Mouse (Mus musculus) fat pad, adult 2 months (tissue): ENCODE measurements around the gene Pcnx3.

ENCODE experiments used
- DNase-seq: peaks from one replicate; pipeline ENCODE4 v3.0.0-alpha.2; 2011; ENCODE audit warnings: low read depth, low spot score; ENCODE audit errors: extremely low read depth

Pcnx3 gene

DNA sequence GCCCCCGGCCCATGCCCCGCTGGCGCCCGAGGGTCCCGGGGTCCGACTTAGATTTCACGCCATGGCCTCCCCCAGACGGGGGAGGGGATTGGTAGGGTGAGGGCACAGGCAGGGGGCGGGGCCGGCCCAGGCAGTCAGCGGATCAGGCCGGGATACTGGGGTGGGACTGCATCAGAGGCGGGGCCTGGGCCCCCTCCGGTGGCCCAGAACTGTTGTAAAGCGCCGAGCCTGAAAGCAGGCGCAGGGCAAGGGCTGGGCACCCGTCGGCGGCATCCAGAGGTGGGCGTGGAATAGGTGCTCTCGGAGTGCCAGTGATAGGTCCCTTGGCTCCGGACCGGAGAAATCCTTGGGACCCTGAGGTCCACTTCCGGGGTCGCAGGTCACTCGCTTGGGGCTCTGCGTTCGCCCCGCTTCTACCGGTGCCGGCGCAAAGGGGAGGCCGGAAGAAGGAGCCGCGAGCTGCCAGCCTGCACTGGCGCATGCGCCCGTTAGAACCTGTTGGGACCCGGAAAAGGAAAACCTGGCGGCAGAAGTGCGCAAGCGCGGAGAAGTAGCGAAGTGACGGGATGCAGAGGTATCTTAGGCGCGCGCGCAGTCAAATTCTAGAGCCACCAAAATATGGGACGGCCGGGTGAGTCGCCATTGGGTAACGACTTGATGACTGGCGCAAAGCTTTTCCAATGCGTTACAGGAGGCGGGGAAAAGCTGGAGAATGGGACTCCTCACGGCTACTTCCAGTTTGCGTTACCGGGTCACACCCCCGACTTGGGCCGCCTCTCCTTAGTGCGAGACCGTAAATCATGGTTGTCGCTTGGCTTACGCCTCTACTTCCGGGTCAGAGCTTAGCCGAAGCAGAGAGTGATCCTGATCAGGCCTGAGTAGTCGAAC is at the start of gene Pcnx3, which contains the start of gene Map3k11:
Pcnx3 (minus strand) TSS at position 709 of the 888 bp plus-strand sequence.
Map3k11 (plus strand) TSS at position 543 of the 888 bp plus-strand sequence.
- DNase-seq = peak; percentile 99

DNA sequence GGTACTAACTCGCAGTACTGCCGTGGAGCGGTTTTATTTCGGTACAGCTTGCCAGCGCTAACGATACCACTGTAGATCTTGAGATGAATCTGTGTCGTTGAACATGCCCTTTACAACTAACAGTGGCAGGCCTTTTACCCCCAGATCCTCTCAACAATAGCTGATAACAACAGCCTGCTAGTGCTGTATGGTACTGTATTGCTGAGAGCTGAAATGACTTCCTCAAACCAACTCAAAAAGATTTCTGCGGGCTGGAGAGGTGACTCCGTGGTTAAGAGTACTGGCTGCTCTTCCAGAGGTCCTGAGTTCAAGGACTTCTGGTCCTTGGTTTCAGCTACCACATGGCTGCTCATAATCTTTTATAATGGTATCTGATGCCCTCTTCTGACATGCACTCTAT is 45.6 kb upstream of the Pcnx3 start:
- DNase-seq = no peak

DNA sequence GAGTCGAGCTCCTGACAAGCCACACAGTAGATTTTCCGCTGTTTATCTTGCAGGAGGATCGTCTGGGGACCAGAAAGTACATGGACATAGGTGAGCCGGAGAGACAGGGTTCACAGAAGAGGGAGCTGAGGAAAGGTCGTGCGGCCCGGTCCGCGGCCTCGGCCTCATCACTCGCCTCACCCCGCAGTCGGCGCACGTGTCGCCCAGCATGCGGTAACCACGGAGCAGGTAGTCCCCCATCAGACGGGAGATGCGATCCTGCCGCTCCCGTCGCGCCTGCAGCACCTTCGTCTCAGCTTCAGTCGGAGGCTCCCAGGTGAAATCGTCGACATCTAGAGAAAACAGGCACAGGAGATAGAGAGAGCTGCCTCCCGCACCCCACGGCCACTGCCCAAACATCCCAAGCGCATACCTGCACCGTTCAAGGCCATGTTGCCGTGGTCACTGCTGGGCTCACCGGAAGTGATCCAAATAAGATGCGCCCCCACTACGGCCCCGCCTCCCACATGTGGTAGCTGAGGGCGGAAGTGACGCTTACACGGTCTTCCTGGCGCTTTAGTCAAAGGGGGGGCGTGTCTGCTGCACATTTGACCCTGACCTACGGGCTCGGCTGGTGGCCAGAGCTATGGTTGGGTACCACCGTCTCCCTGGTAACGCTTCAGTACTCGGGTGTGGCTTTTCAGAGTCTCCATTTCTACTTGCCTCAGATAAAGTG is 42.7 kb upstream of the Pcnx3 start:
- no peak for DNase-seq

DNA sequence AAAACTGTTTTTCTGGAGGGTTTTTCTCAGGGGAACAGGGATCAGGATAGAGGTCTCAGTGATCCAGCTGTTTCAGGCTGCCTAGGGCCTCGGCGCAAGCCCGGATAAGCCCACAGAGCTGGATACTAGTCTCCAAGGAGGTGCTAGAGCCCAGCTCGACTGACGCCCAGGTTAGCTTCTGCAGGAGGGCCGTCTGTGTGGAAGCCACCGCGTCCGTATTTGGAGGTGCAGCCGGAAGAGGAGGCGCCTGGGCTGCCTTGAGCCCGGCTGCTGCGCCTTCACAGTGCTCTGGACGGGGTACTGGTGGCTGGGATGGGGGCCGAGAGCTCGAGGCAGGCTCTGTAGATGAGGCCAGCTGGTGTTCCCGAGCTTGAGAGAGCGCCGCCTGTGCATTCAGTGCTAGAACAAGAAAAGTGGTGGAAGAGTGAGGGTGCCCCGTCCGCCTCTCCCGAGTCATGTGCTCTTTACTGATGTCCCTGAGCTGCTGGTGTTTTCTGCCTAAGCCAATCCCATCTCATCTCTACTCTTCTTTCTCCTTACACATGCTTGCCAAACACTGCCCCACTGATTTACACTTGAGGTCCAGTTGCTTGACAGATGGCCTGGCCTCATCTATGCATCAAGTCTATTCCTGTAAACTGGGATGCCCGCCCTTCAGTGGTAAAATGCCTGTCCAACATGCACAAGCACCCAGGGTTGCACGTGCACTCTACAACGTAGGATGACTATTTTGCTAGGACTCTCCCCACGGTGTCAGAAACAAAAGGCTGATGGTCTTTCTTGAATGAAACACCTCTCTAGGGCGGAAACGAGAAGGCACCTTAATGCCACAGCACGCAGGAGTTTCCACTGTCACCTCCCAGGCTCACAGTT is 41.8 kb upstream of the Pcnx3 start:
- no peak for DNase-seq

DNA sequence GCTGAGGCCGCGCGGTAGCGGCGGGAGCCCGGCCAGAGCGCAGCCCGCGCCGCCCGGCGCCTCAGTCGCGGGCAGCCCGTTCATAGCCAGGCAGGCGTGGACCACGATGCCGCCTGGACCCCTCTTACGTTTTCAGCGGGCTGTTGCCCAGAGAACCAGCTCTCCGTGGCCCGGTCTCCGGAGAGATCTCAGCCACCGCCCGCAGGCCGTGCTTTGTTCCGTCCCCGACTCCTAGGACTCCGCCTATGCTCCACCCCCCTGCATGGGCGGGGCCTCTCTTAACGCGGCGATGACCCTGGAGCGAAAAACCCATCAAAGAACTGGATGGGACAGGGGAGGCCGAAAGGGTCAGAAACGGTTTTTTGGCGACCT is 40.7 kb upstream of the Pcnx3 start, which contains the start of gene Fam89b:
Fam89b (minus strand) TSS at position 210 of the 372 bp plus-strand sequence.
- no peak for DNase-seq

DNA sequence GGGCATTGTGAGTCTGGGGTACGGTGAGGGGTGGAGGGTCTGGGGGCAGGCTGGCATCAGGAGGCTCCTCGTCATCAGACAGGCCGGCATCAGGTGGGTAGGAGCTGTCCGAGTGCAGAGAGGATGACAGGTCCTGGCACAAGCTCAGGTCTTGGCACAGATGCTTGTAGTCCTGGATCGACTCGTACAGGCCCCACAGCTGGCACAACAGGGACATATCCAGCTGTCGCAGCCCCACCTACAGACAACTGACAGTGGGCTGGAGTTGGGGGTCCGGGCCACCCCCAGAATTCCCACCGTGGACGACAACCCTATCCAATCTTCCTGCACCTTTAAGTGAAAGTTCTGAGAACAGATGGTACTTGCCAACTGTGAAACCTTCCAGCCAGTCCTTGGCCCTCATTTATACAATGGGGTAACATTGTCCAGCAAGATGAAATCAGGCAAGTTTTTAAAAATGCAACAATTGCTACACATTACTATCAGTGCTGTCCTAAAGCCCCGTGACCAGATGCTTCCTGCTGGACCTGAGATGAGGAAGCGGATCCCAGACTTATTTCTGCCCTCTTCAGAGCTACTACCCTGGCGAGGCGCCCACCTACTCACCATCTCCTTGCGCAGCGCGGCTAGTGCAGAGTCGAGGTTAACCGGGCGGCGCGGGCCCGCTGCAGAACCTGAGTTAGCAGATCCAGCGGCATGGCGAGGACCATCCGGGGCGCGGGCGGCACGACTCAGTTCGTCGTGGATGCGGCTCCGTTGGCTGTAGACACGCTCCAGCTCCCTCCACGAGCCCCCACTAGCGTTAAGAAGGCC is 40.1 kb upstream of the Pcnx3 start:
- no peak for DNase-seq

DNA sequence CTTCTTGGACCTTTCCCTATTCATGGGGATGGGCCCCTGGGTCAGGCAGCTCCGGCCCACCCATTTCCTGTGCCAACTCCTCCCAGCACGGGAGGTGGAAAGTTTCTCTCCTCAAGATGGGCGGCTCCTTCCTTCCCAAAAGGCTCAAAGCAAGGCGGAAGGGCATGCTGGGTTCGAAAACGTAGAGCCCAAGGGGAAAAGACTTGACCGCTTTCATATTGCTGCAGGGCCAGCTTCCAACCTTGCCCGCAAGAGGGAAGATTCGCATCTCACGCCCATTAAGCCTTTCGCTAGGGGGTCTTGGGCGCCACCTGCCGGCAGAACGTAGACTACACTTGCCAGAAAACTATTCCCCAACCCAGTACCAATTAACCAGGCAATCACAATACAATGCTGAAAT is 39.0 kb upstream of the Pcnx3 start:
- DNase-seq = no peak

DNA sequence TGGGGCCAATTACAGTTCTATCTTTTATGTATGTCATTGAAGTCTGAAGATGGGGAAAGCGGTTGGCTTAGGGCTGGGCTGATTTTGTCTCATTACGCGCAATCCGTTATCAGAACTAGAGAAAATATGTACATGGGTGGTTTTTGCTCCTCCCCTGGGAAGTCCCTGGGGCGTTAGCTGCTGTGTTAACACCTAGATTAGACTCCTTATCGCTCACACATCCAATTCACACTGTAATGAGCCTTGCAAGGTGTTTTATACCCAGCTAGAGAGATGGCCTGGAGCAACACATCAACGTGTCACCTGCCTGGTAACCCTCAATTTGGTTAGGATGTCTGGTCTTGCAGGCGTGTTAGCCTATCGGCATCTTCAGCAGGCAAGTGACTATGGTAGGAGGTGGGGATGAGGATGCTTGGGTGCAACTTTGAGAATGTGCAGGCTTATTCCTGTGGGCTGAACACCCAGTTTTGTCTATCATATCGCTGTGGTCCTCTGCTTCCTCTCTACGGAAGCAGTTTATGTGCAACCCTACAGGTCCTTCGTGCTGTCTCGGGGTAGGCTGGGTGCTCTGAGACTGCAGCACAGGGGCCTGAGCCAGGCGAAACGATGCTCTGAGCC is 38.4 kb upstream of the Pcnx3 start:
- DNase-seq = no peak

DNA sequence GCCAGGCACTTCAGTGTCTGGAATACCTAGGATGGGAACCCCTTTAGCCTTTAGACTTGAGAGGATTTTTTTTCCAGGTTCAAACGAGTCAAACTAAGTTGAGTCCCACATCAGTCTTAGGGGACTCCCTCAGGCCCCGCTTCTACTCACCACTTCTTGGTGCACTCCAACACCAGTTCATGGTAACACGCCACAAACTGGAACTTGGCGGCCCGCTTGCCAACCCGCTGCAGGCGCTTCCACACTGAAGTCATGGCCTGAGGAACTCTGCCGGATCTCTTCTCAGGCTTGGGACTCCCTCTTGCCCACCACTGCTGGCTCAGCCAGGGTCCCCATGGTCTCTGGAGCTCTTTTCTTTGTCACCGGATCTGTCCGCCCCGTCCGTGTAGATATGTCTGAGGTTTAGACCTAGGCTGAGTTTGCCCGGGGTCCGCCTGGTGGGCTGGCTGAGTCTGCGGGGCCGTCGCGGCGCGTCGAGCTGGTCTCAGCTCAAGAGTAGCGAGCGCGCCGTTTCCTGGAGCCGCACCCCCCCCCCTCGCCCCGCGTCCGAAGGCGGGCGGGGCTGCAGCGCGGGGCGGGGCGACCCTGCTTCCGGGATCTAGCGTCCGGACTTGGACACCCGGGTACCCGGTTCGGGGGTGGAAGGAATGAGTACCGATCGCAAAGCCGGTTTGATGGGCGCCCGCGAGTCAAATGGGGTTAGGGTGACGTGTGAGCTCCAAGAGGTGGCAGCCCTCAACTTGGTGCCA is 37.2 kb upstream of the Pcnx3 start, which contains the start of gene Ehbp1l1:
Ehbp1l1 (minus strand) TSS at position 551 of the 749 bp plus-strand sequence.
- no peak for DNase-seq

DNA sequence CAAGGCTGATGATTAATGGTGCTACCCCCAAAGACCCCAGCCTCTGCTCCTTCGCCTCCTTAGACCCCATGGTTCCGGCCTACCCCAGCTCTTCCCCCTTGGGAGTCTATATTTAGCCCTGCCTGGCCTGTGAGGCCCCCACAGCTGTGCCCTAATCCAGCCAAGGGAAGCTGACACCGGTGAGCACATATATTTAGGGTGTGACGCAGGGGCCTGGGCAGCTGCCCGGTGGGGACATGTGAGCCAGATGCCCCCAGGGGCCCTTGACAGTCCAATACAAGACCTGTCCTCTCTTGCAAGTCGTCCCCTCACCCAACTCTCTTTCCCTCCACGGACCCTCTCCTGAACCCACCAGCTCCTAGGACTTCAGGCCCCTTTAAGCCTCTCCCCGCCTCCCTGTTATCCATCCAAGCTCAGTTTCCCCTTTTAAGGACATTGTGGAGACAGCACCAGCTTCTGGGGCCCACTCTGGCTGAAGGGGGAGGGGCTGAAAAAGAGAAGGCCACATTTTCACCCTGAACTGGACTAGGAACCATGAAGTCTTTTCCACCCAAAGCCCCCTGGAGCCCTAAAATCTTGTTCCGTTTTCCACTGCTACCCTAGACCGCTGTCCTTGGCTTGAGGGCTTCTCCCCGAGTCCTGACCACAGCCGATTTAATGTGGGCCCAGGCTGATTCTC is 36.5 kb upstream of the Pcnx3 start:
- no peak for DNase-seq

DNA sequence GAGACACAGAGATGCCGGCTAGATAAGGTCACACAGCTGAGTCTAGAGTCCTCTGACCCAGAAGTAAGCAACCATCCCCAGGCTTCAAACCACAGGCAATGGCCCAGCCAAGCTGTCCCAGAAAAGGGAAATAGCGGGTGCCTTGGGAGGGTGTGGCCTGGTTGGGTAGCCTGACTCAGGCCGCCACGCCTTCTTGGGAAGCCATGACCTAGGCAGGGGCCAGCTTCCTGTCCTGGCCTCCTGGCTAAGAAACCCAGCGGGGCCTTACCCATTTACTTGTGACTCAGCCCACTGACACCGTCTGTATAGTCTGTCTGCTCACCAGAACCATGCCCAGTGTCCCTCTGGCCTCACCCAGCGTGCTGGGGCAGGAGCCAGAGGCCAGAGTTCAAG is 35.8 kb upstream of the Pcnx3 start:
- DNase-seq = no peak

DNA sequence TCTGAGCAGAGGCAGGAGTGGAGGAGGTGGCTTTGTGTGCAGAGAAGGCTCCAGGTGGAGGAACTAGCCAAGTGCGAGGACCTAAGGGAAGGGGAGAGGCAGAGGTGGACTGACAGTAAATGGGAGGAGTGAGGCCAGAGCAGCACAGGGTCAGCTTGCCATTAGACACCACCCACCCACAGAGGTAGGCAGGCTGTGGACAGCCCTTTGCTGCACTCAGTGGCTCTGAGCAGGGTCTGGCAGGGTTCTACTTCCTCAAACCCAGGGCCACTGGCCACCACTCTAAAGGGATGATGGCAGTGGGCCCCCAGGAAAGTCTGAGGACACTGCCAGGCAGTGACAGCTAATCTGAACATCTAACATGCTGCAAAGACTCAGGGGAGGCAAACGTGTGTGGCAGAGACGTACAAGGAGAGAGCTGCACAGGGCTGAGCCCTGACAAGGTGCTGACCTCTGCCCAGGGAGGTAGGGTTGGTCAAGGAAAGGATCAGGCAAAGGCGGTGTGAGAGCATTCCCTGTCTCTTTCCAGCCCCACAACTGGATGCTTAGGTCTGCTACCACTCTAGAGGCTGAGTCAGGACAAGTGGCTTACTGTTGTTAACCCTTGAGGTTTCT is 35.3 kb upstream of the Pcnx3 start:
- no peak for DNase-seq

DNA sequence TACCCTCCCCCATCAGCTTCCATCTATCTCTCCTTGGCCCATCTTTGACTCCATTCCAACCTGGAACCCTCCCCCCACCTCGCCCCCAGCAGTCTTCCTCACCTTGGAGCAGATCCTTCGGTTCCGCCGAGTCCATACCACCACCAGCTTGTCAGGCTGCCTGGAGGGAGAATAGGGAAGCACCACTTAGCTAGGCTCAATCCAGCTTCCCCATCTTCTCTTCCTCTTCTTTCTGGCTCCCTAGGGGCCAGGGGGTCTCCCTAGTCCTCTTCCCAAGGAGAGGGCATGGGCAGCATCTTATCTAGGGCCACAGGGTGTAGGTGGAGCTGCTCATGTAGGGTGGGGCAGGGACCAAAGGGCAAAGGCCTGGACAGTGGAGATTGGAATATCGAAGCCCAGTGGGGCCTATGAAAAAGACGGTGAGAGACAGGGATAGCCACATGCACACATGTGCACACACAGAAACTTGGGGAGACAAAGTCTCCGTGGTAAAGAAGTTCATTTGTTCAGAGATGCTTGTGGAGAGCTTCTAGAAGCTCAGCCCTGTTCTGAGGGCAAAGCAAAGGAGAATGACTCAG is 34.2 kb upstream of the Pcnx3 start:
- no peak for DNase-seq

DNA sequence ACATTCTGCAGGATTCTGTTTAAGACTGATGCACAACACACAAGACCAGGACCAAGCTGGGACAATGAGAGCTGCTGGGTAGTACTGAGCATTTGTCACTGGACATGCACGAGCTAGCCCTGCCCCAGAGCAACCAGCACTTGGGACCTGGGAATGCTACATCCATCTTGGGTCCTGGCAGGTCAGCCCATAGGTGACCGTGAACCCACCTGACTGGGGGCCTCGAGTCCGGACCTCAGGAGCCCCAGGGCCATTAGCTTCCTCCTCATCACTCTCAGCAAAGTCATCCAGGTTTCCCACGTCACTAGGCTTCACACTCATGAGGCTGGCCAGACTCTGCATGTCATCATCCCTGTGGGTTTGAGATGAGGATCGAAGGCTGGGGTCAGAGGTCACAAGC is 32.5 kb upstream of the Pcnx3 start:
- DNase-seq = no peak

DNA sequence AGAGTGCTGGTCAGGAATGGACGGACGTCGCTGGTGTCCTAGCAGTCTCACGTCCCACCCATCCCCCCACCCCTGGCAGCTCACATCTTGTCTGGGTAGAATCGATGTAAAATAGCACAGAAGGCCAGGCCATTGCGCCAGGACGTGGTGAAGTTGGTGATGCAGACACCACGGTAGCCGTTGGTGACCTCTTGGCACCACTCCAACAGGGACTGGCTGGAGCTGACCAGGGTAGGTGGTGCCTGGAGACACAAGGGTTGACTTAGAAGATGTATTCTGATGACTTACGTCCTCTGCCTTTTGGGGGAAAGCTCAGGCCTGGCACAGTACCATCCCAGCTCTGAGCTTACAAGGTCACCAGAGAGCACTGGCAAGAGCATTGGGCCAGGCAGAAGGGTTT is 28.2 kb upstream of the Pcnx3 start:
- DNase-seq = no peak

DNA sequence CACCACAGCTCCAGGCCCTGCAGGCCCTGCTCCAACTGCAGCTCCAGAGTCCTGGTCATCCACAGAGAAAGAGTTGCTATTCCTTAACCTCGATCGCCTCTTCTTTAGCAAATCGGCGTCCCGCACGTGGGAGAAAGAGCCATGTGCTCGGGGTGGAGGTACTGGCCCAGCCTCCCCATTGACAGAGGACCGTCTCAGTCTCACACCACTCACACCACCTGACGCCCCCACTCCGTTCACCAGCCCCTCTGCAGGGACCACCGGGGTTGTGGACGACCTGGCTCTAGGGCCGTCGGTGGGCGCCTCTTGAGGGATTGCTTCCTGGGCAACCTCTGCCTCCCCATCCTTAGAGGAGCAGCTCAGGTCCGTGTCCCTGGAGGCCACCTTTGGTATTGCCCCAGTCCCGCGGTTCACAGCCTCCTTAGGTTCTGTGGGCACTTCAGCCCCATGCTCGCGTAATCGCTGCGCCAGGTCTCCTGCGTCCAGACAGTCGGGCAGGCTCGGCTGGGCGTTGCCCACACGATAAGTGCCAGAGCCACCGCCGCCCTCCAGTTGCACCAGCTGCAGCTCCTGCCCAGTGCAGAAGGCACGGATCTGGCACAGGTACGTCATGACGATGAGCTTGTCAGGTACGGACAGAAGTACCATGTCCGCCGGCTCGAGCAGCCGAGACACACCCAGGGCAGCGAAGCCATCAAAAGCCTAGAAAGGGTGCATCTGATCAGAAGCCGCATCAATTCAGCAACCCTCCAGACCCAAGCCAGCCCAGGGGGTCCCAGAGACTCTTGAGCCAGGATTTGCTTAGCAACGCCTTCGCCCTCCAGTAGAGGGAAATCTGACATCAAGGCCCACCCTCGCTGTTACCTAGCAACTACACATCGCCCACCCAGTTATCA is 27.3 kb upstream of the Pcnx3 start:
- DNase-seq = no peak

DNA sequence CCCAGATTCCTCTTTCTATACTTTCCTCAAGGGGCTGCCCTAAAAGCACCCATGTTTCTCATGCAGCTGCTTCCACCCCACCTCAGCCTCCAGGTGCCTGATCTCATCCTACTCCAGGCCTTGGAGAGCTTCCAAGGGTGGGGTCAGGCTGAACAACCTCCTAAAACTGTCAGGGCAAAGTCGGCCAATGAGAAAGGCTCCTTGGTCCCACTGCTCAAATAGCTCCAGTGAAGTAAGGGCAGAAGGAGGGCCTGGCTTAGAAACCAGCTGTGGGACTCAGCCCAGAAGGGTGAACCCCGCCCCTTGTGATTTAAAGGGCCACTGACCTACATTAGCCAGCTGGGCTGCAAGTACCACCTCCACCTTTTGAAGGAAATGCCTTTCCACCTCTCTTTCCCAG is 25.0 kb upstream of the Pcnx3 start:
- no peak for DNase-seq
